Mouse (Mus musculus) cerebellum, adult 8-10 months (tissue): Measurements from ENCODE around the gene Dpy19l1.
A peak's percentile ranks its signal among the peaks of the same experiment; 100 is the strongest.

Experiments used
- DNase-seq: peaks from one replicate; pipeline ENCODE4 v3.0.0; 2022

Dpy19l1 gene

GRCm38 (mm10) chr9:24467186-24467585 lies 35.8 kb downstream of the Dpy19l1 start:
- no peak for DNase-seq

DNA sequence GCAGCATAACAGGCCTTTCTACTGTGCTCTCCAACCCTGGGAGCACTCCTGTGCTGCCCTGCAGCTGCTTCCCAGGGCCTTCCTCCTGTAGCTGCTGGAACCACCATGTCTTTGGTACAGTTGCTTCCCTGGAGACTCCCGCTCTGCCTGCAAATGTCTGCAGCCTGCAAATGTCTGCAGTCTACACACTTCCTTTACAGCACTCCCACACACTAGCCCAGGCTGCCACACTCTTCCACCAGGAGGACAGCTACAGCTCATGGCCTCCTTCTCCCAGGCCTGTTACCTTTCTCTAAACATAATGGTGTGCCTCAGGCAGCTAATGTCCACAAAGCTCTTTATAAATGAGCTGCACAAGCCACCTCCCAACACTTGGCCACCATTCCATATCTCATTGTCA lies 36.3 kb downstream of the Dpy19l1 start:
- DNase-seq, result no peak

- DNase-seq, result no peak
Measured at GRCm38 (mm10) chr9:24461379-24461961, 41.5 kb downstream of the Dpy19l1 start.

GRCm38 (mm10) chr9:24453833-24454232 lies 49.1 kb downstream of the Dpy19l1 start:
- no peak for DNase-seq

- no peak for DNase-seq
Measured at GRCm38 (mm10) chr9:24450976-24451375, 52.0 kb downstream of the Dpy19l1 start.

DNA sequence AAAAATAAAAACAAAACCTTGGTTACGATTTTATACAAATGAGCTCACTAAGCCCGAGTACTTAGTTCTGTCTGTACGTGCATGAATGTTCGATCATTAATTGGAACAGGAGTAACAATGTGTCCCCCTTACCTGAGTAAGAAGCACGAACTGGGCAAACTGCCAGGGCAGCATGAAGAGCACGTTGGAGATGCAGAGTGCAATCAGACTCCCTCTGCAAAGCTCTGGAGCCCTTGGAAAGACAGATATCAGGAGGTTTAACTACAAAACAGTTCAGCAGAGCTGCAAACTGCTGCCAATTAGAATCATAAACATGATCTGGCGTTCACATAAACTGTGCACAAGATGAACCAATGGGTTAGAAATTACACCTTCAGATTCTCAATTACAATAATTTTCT lies 52.4 kb downstream of the Dpy19l1 start:
- DNase-seq, result no peak

GRCm38 (mm10) chr9:24434901-24435300 lies 68.0 kb downstream of the Dpy19l1 start:
- no peak for DNase-seq

DNA sequence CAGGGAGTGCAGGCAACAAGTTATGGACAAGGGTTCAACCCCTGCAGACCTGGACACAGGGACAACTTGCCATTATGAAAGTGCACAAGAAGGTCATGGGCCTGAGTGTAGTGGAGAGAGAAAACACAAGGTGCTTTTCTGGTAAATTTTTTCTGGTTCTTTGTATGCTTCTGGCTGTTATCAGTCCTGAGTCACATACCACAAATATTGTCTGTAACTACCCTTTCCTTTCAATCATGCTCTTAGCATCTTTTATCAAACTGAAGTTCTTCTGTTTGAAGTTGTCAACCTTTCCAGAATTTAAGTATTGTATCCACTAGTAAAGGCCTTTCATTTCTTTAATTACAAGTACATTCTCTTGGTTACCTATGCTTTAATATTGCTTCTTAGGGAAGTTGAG lies 73.2 kb downstream of the Dpy19l1 start:
- DNase-seq, result no peak

DNA sequence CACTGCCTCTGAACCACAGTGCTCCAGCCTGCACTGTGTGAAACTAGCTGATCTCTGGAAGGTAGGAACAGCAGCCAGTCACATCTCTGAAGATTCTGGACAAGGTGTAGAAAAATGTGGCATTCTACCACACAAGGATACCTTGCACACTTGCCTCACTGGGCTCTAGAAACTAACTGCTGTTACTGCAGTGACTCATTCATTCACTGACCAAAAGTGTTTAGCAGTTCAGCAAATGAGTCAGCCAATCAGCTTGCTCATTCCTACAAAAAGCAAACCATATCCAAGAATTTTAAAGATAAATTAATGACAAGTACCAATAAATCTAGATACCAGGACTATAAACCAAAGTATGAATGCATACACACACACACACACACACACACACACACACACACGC lies 77.3 kb downstream of the Dpy19l1 start:
- no peak for DNase-seq

GRCm38 (mm10) chr9:24423241-24423640 lies 79.7 kb downstream of the Dpy19l1 start:
- DNase-seq, result no peak

- DNase-seq, result no peak
Measured at GRCm38 (mm10) chr9:24421888-24422287, 81.1 kb downstream of the Dpy19l1 start.

- DNase-seq, result no peak
Measured at GRCm38 (mm10) chr9:24421221-24421620, 81.7 kb downstream of the Dpy19l1 start.

DNA sequence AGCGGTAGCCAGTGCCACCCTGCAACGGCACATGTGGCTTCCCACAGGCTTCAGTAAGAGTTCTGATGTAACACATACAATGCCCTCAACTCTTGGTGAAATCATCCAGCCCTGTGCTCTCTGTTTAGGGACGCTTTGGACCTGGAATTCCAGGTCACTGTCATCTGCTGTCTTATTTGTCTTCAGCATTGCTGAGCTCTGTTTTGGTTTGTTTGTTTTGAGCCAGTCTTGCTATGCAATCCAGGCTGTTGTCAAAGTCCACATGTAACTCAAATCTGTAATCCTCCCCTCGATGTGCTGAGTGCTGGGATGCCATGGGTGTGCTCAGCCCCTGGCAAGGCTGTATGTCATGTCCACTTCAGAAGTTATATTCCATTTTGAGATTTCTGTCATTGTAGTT lies 82.8 kb downstream of the Dpy19l1 start:
- no peak for DNase-seq

- DNase-seq, result no peak
Measured at GRCm38 (mm10) chr9:24418281-24418680, 84.7 kb downstream of the Dpy19l1 start.

- no peak for DNase-seq
Measured at GRCm38 (mm10) chr9:24411483-24411882, 91.5 kb downstream of the Dpy19l1 start.

DNA sequence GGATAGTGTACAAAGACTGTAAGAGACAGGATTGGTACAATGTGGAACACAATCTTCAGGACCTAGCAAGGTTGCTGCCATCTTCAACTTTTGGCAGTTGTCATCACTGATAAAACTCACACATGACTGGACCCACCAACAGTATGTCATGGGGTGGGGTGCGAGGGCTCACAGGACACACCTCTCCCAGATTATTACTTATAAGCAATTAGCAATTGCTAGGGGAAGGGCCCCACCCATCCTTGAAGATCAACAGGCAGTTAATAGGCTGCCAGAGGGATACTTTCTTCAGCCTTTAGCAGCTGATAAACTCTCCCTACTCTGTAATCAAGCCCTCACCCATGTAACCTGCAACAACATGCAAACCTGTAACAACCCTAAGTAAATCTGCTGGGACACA lies 92.5 kb downstream of the Dpy19l1 start:
- no peak for DNase-seq

GRCm38 (mm10) chr9:24407992-24408391 lies 94.9 kb downstream of the Dpy19l1 start:
- DNase-seq, result no peak

DNA sequence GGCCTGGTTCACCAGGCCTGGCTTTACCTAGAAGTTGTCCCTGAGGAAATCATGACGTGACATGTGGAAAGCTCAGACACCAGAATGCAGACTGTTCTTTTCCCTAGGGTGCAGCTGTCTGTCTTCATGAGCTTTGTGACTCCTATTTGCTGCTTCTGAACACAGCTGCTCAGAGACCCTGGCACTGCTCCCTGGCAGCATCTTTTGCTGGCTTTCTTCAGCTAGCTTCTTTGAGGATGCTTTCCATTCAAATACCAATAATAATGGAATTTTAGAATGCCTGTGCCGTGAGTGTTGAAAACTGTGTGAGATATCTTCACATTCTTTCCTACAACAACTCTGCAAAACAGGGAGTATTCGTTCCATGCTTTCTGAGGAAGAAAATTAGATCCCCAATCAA lies 108.8 kb downstream of the Dpy19l1 start:
- no peak for DNase-seq

DNA sequence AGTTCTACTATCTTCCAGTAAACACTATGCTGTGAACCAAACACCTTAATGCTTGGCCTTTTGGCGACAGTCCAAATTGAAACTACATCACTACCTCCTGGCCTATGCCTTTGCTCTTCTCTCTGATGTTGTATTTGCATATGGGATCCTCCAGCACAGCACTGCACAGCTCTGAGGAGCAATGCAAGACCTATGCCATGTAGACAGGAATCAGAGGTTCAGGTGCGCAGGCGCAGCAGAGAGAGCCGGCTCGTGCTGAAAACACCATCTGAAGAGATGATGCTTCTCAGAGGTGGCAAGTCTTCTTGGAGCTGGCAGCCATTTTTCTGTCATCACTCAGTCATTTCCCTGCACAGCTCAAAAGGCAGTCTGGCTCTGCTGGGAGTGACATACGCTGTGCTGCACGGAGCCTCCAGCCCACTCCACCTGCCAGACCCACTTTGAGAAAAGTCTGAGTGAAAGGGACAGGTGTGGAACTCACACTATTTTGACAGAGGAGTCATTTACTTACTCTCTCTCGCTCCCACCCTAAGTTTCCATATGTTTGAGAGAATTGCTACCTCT lies 112.1 kb downstream of the Dpy19l1 start:
- DNase-seq, result no peak

- no peak for DNase-seq
Measured at GRCm38 (mm10) chr9:24387230-24387629, 115.7 kb downstream of the Dpy19l1 start.

- peak; percentile 2 for DNase-seq
Measured at GRCm38 (mm10) chr9:24379321-24379720, 123.6 kb downstream of the Dpy19l1 start.

DNA sequence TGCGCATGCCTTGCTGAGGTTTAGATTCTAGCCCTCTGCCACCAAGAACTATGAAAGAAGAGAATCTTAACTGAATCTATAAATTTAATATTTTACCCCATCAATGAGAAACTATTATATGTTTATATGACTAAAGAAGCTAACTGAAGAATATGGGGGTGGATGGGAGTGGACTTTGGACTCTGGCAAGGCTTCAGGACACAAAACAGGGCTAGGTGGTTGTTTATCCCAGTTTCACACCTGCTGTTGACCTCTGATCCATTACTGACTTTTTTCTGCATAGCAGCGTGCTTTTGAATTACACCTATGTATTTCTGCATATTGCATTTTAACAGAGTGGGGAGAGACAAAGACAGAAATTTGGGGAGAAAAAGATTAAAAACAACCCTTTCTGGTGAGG lies 124.1 kb downstream of the Dpy19l1 start:
- DNase-seq, result no peak
